13 mouse cellular contexts compared by ENCODE assay signal in genomic region chr11:6900357-6900756, GRCm38 (mm10).
DNase-seq lines count a peak whose midpoint lies in the region; ATAC-seq and TF ChIP-seq lines count a peak whose summit lies in the region.
"Had no signal": no experiment of that assay in that cellular context is flagged by ENCODE, and none has a peak within 500 bp of the region (broad histone marks: within the 10 kb centered on the region; RNA-seq: fewer than 3 reads in every experiment).

No protein-coding gene starts in this region.

- H3K4me1 ChIP-seq in embryonic facial prominence, embryonic 14.5 days (ENCODE audit: control insufficient read depth, insufficient read depth, low read length) = peaks cover 11% of the 10 kb centered on the region; the same call in 1 of the 2 replicates
- peaks cover 17% of the 10 kb centered on the region for H3K4me1 ChIP-seq in embryonic facial prominence, embryonic 10.5 days
- H3K4me1 ChIP-seq in stomach, embryonic 14.5 days (ENCODE audit: control insufficient read depth, insufficient read depth, low read length) = peaks cover 3% of the 10 kb centered on the region; the same call in 1 of the 2 replicates
- H3K4me1 ChIP-seq in stomach, postnatal 0 days (replicated peaks; ENCODE audit: control insufficient read depth, insufficient read depth) = 0 out of 2 replicates have a peak, but pooled peaks cover 2% of the 10 kb centered on the region
- H3K4me1 ChIP-seq in midbrain, embryonic 10.5 days = peaks cover 25% of the 10 kb centered on the region
- 0 out of 2 replicates have a peak, but pooled peaks cover 3% of the 10 kb centered on the region for H3K4me1 ChIP-seq in heart, embryonic 12.5 days (replicated peaks)

- no peaks in the 10 kb centered on the region for H3K9me3 ChIP-seq in embryonic facial prominence, embryonic 14.5 days (ENCODE audit: control insufficient read depth, low read length)
- H3K9me3 ChIP-seq in embryonic facial prominence, embryonic 10.5 days = no peaks in the 10 kb centered on the region
- H3K9me3 ChIP-seq in stomach, embryonic 14.5 days (ENCODE audit: control insufficient read depth, low read depth, low read length) = no peaks in the 10 kb centered on the region
- H3K9me3 ChIP-seq in stomach, postnatal 0 days (ENCODE audit: control insufficient read depth, low read length) = no peaks in the 10 kb centered on the region
- no peaks in the 10 kb centered on the region for H3K9me3 ChIP-seq in midbrain, embryonic 10.5 days (replicated peaks)
- no peaks in the 10 kb centered on the region for H3K9me3 ChIP-seq in heart, embryonic 12.5 days (replicated peaks)
- H3K9me3 ChIP-seq: heart, embryonic 15.5 days had no signal

- H3K36me3 ChIP-seq in embryonic facial prominence, embryonic 14.5 days (ENCODE audit: control insufficient read depth, insufficient read depth, low read length) = no peaks in the 10 kb centered on the region
- H3K36me3 ChIP-seq in embryonic facial prominence, embryonic 10.5 days (replicated peaks) = no peaks in the 10 kb centered on the region
- H3K36me3 ChIP-seq in stomach, embryonic 14.5 days (ENCODE audit: control insufficient read depth, insufficient read depth, low read length) = no peaks in the 10 kb centered on the region
- H3K36me3 ChIP-seq in stomach, postnatal 0 days (ENCODE audit: control insufficient read depth, insufficient read depth, low read length) = no peaks in the 10 kb centered on the region
- no peaks in the 10 kb centered on the region for H3K36me3 ChIP-seq in midbrain, embryonic 10.5 days
- H3K36me3 ChIP-seq in heart, embryonic 12.5 days = no peaks in the 10 kb centered on the region
- H3K36me3 ChIP-seq: heart, embryonic 15.5 days had no signal

- no peaks in the 10 kb centered on the region for H3K27me3 ChIP-seq in embryonic facial prominence, embryonic 14.5 days (replicated peaks; ENCODE audit: control insufficient read depth, insufficient read depth, low read length)
- 0 out of 2 replicates have a peak, but pooled peaks cover 3% of the 10 kb centered on the region for H3K27me3 ChIP-seq in embryonic facial prominence, embryonic 10.5 days (replicated peaks; ENCODE audit: low read depth, poor library complexity, severe bottlenecking)
- no peaks in the 10 kb centered on the region for H3K27me3 ChIP-seq in stomach, embryonic 14.5 days (ENCODE audit: control insufficient read depth, insufficient read depth, low read length)
- H3K27me3 ChIP-seq in stomach, postnatal 0 days (ENCODE audit: control insufficient read depth, insufficient read depth, low read length) = no peaks in the 10 kb centered on the region
- H3K27me3 ChIP-seq in midbrain, embryonic 10.5 days (ENCODE audit: low read depth, poor library complexity, severe bottlenecking) = no peaks in the 10 kb centered on the region
- no peaks in the 10 kb centered on the region; the same call in 1 of the 2 replicates for H3K27me3 ChIP-seq in heart, embryonic 12.5 days (replicated peaks)

- no peak; the same call in 1 of the 2 replicates for ATAC-seq in embryonic facial prominence, embryonic 14.5 days (ENCODE audit: low read depth)
- ATAC-seq in stomach, embryonic 14.5 days (ENCODE audit: insufficient number of reproducible peaks, insufficient read depth, low FRiP score, low read depth) = no peak
- ATAC-seq in stomach, postnatal 0 days (ENCODE audit: low FRiP score, low TSS enrichment) = no peak
- ATAC-seq in heart, embryonic 12.5 days (ENCODE audit: insufficient number of reproducible peaks, low FRiP score) = no peak

- no peak for TF ChIP-seq EP300 in stomach, postnatal 0 days (optimal IDR thresholded peaks at IDR 0.05)

- peak; percentile 35 for DNase-seq in embryonic facial prominence, embryonic 14.5 days (ENCODE audit: low spot score)
- DNase-seq in embryonic facial prominence, embryonic 10.5 days (ENCODE audit: low spot score) = no peak
- no peak for DNase-seq in stomach, postnatal 0 days (ENCODE audit: low spot score)
- DNase-seq in midbrain, embryonic 10.5 days (ENCODE audit: low spot score) = peak; percentile 42
- DNase-seq in kidney, adult 11 months = no peak
- no peak for DNase-seq in left cerebral cortex, adult 9 months (ENCODE audit: low spot score in 2 of 2)
- DNase-seq: gastrocnemius, postnatal 14 days; kidney, postnatal 25 days; liver; spleen, adult 18-20 months had no signal

- no peak for TF ChIP-seq CTCF in stomach, postnatal 0 days (IDR thresholded peaks at IDR 0.05; ENCODE audit: low read depth)

- H3K9ac ChIP-seq in embryonic facial prominence, embryonic 14.5 days (ENCODE audit: low read depth, low read length) = no peak overlapping the region
- H3K9ac ChIP-seq in stomach, embryonic 14.5 days (replicated peaks; ENCODE audit: low read depth, low read length) = no peak overlapping the region
- H3K9ac ChIP-seq in stomach, postnatal 0 days (ENCODE audit: low read length) = no peak overlapping the region
- no peak overlapping the region for H3K9ac ChIP-seq in heart, embryonic 12.5 days
- H3K9ac ChIP-seq: heart, embryonic 15.5 days had no signal

- no peak overlapping the region for H3K4me2 ChIP-seq in embryonic facial prominence, embryonic 14.5 days (ENCODE audit: low read depth, low read length)
- H3K4me2 ChIP-seq in stomach, embryonic 14.5 days (replicated peaks; ENCODE audit: low read depth, low read length) = no peak overlapping the region
- H3K4me2 ChIP-seq in stomach, postnatal 0 days (replicated peaks; ENCODE audit: low read depth) = no peak overlapping the region
- no peak overlapping the region for H3K4me2 ChIP-seq in heart, embryonic 12.5 days

- 0 out of 2 replicates have a peak overlapping the region, but pooled peaks have one; percentile 21 for H3K27ac ChIP-seq in embryonic facial prominence, embryonic 14.5 days (replicated peaks; ENCODE audit: low read depth, low read length)
- H3K27ac ChIP-seq in embryonic facial prominence, embryonic 10.5 days (replicated peaks) = no peak overlapping the region
- H3K27ac ChIP-seq in stomach, embryonic 14.5 days (ENCODE audit: low read length) = peak overlapping the region; percentile 44; the same call in 1 of the 2 replicates
- no peak overlapping the region for H3K27ac ChIP-seq in stomach, postnatal 0 days (replicated peaks)
- H3K27ac ChIP-seq in midbrain, embryonic 10.5 days (replicated peaks) = peak overlapping the region; percentile 81
- no peak overlapping the region for H3K27ac ChIP-seq in heart, embryonic 12.5 days (ENCODE audit: poor library complexity, severe bottlenecking)
- H3K27ac ChIP-seq: heart, embryonic 15.5 days had no signal

- WGBS in embryonic facial prominence, embryonic 14.5 days = 58% methylated on average over 12 of the region's 12 CpGs
- WGBS in embryonic facial prominence, embryonic 10.5 days = 68% methylated on average over 12 of the region's 12 CpGs
- WGBS in stomach, embryonic 14.5 days = 54% methylated on average over 12 of the region's 12 CpGs
- 61% methylated on average over 12 of the region's 12 CpGs for WGBS in stomach, postnatal 0 days
- WGBS in midbrain, embryonic 10.5 days = 34% methylated on average over 12 of the region's 12 CpGs
- WGBS in heart, embryonic 12.5 days = 74% methylated on average over 12 of the region's 12 CpGs

- no peak overlapping the region for H3K4me3 ChIP-seq in embryonic facial prominence, embryonic 14.5 days (ENCODE audit: low read depth, low read length)
- H3K4me3 ChIP-seq in embryonic facial prominence, embryonic 10.5 days = no peak overlapping the region
- H3K4me3 ChIP-seq in stomach, embryonic 14.5 days (ENCODE audit: low read depth, low read length) = no peak overlapping the region
- H3K4me3 ChIP-seq in stomach, postnatal 0 days (ENCODE audit: low read depth, low read length) = no peak overlapping the region
- no peak overlapping the region for H3K4me3 ChIP-seq in midbrain, embryonic 10.5 days
- no peak overlapping the region for H3K4me3 ChIP-seq in heart, embryonic 12.5 days
- H3K4me3 ChIP-seq: heart, embryonic 15.5 days had no signal

Comparison
In these comparisons a context has a peak if more than half of its experiments do, and no peak if none do; other contexts are left out.
1. DNase-seq: peak in embryonic facial prominence, embryonic 14.5 days (single experiment) and midbrain, embryonic 10.5 days (single experiment); none in embryonic facial prominence, embryonic 10.5 days (single experiment), stomach, postnatal 0 days (single experiment), kidney, adult 11 months (single experiment) and left cerebral cortex, adult 9 months (0 of 2).
2. H3K27ac ChIP-seq: peak in embryonic facial prominence, embryonic 14.5 days (single experiment), stomach, embryonic 14.5 days (single experiment) and midbrain, embryonic 10.5 days (single experiment); none in embryonic facial prominence, embryonic 10.5 days (single experiment), stomach, postnatal 0 days (single experiment) and heart, embryonic 12.5 days (single experiment).